Mouse (Mus musculus) thymus, postnatal 10 days (tissue): ENCODE results near the gene Klhl5.
A peak's percentile ranks its signal among the peaks of the same experiment; 100 is the strongest.

Source experiments
- DNase-seq, 2 experiments: peaks; one replicate each; pipeline ENCODE4 v3.0.0; 2021; ENCODE audit warnings: low spot score in 2 of 2

The Klhl5 gene

DNA sequence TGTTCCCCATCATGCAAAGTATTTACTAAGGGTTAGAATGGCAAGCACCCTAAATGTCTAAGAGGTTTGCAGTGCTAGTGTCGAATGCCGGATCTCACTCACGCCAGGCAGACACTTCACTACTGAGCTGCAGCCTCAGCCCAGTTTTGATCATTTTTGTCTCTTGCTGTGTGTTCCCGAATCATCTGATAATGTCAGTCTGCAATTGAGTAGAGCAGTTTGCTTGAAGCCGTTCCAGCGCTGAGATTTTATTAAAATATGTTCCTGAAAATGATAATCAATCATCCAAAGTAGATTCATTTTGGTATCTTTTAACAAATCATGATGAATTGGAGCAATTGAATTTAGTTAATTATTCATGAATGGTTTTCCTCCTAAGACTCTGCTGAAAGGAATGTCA lies 39.4 kb downstream of the Klhl5 start:
- no peak for DNase-seq

DNA sequence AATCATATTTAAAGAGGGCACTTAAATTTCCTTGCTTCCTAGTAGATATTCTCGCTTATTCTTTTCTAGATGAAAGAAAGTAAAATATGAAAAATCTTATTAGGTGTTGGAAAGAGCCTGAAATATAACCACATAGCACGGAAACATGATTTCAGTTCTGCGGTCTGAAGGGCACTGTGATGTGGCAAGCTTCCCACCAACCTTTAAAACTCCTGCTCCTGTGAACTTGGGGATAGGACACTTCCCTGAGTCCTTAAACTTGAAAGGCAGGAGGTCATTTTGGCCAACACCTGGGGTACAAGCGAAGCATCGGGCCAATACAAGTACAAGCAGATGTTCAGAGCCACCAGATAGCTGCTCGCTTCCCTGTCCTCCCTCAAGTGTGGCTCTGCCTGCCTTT lies 42.4 kb downstream of the Klhl5 start:
- no peak for DNase-seq

DNA sequence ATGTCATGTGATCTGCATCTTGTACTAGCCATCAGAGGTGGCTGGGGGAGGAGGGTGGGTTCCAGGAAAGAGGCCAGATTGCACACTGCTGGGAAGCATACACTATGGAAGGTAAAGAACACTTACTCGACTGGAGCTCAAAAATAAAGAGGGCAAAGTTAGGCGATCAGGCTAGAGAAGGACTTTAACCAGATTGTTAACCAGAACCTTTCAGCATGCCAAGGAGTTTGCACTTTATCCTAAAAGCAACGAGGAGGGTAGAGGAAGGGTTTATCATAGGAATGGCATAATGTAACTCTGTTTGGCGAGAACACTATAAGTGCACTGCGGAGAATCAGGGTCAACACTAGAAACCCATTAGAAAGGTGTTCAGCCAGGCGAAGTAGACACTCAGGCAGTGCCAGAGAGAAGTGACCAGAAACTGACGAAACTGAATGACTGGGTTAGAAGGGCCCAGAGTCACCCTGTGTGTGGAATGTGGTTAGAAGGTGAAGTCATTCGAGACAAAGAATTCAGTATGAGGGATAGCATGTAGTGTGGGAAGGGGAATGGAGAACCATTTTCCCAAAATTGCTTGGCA lies 43.1 kb downstream of the Klhl5 start:
- DNase-seq: no peak

DNA sequence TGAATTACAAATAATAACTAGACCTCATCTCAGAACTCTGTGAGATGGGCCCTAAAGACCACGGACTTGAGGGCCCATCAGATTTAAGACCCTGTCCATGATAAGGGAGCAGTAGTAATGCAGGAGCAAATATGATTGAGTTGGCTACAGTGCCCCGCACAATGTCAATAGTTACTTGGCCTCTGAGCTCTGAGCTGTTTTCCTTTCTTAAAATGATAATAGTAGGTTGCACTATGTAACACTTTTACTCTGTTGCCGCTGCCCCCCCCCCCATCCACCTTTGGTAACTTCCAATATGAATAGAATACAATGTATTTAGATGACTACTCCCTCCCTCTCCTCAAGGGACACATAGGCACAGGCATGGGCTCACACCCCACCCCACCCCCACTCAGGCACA lies 43.9 kb downstream of the Klhl5 start:
- DNase-seq: no peak

DNA sequence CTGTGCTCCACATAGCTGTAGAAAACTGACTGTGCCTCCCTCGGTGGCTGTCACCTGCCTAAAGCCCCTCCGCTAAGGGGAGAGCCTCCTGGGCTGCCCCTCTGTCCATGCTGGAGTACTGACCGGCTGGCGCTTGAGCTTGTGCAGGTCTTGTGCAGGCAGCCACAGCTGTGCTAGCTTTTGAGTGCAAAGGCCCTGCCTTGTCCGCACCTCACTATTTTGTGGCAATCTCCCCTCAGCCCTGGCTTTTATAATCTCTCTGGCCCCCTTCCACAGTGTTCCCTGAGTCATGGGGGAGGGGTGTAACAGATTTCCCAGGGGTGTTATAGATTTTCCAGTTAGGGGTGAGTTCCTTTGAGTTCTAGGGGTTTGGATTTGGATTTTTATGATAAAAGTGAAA lies 44.4 kb downstream of the Klhl5 start:
- no peak for DNase-seq

DNA sequence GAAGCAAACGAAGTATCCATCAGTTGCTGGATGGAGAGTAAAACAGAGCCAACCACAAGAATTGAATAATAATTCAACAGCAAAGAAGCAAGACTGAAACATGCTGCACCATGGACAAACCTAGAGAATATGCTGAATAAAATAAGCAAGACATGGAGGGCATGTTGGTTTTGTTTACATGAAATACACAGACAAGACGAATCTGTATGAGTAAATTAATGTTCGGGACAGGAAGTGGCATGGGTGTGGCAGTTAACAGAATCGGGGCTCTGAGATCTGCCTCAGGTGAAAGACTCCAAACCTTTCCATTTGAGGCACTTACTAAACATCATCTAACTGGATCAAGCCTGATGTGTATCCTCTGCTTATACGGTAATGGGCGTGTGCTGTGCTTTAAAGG lies 46.9 kb downstream of the Klhl5 start:
- DNase-seq: no peak

DNA sequence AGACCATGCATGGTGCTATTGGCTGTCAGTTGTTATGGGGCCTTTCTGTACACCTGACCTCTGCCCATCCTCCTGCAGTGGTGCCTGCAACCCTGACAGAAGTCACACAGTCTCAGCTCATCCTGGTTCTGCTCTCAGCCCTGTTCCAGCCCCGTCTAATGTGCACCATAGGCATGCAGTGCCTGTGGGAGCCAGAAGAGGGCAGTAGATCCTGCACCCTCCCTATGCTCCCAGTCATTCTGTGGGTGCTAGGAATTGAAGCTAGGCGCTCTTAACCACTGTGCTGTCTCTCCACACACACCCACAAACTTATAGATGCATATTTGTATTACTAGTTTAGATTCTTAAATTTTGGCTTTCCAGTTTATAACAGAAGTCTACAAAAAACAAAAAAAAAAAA lies 49.5 kb downstream of the Klhl5 start:
- peak; percentile 11 to 48 for DNase-seq

DNA sequence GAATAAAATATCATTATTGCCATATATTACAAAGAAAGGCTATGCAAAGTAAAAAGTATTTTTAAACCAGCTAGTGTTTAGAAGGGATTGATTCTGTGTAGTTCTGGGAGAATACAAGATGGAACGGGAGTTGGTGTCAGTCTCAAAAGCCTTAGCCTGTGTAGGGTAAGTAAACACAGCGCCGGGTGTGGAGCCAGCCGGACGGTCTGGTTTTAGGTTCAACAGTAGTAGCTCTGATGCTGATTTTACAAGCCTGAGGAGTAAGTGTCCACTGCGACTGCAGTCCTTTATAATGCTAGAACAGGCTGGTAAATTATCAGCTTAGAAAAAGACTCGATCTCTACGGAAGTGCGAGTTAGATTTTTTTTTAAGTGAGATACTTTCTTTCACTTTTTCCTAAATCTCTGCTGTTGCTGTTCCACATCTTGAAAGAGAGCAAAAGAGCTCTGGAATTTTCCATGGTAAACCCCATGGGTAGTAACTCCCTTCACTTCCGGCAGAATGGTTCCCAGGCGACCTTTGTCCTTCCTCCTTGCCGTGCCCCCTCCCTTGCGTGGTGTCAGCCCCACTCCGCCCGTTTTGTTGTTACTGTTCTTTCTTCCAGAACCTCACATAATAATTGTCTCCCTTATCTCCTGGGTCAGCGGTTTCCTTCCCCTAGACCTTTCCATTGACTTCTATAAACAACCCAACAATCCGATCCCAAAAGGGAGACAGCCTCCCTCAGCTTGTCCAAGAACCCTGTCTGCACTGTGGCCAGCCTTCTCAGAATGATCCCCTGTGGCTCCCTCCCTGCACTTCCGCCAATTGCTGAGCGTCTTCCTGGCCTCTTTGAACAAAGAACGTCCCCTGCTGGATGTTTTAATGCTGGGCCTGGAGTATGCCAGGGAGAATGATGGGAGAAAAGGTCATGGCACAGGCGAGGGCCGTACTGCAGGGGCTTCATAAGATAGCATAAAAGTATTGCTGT lies 50.4 kb downstream of the Klhl5 start:
- no peak for DNase-seq

DNA sequence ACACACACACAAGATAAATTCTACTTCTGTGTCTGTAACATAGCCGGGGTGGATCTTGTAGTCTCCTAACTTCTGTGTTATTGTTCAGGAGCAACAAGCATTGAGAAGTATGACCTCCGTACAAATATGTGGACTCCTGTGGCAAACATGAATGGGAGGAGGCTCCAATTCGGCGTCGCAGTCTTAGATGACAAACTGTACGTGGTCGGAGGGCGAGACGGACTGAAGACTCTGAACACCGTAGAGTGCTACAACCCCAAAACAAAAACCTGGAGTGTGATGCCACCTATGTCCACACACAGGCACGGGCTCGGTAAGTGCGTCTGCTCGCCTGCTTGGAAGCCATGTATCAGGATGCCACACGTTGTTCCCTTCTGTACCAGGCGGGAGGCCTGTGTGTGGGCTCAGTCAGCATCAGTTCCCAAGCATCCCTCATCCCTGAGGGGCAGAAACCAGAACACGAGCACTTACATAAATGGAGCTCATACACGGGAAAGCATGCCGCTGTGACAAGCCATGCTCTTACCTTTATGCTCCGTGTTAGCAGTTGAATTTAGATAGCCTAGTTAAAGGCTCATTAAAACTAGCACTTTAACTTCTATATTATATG lies 51.5 kb downstream of the Klhl5 start:
- DNase-seq: no peak

DNA sequence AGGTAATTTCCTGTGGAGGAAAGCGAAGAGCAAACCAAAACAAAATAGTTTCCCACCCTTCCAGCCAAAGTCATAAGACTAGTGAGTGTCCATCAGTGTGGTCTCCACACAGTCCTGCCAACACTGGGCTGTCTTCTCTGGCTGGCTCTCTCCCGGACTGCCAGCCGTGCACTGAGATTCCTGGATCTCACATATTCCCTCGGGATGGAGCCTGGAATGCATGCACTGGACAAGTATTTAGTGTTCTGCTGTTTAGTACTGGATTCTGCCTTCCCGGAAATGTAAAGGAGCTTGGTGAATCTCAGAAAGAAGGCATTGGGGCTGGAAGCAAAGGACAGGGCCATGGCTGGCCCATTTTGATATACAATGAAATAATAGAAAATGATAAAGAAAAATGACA lies 55.7 kb downstream of the Klhl5 start:
- DNase-seq: no peak

DNA sequence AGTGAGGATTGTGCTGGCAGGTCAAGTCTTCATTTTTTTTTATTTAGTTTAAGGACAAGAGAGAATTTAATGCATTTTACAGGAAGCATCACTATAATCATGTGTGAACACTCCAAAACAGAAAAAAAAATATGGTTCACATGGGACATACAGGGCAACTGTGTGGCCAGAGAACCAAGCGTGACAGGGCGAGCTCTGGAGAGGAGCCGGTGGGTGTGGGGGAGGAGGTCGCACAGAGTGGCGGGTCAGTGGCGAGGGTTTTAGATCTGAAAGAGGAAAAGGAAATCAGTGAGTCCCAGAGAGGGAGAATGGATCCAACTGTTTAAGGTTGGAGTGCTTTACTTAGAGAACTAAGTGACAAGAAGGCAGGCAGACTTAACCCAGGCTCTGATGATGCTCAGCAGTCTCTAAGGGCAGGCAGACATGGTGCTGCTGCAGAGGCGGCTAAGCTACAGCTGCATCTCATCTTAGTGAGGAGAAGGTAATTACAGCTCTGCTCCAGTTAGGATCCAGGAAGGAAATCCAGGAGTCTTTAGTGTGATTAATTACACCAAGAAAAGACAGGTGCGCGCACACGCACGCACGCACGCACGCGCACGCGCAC lies 56.3 kb downstream of the Klhl5 start:
- no peak for DNase-seq

DNA sequence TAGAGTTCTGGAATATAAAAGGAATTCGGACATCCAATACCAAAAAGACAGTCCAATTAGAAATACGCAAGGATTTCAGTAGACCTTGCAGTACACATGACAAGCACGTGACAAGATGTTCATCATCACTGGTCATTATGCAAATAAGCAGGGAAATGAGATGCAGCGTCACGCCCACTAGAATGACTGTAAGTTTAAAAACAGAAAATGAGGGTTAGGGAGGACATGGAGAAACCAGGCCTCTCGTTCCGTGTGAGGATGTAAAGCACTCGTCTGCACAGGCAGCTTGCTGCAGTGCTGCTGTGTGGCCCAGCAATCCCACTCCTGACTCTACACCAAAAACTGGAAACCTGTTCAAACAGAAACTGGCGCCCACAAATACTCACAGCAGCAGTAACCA lies 62.9 kb downstream of the Klhl5 start:
- DNase-seq: no peak

DNA sequence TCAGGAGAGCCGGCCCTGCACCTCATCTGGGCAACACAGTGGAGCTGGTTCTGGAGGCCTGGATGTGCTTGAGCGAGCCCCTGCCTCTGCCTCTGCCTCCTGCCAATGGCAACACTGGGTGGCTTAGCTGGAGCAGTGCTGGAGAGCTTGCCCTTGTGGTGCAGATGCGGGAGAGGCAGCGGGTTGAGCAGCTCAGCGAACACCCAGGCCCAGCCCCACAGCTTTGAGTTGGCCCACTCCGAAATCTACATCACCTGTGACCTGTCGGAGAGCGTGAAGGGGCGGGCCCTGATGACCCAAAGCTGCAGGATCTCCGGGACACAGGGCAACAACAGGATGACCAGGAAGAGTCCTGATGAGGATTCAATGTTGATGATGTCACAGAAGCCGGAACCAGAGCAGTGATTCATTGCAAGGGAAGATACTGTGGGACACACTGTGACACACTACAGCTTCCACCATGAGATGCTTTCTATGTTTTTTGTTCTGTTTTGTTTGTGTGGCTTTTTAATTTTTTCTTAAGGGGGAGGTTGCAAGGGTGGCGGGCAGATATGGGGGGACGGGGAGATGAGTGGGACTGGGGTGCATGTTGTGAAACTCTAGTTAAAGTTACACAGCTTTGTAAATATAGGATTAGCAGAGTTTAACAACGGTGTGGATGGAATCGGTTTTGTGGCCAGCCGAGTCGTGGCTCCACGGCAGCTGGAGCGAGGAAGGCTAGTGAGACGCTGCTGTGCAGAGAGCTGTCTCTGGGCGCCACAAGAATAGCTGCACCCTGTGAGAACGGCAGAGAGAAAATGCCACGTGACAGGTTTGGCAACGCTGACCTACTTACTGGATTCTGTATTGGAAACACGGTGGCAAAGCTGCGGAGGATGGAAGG lies 67.9 kb downstream of the Klhl5 start:
- no peak for DNase-seq

DNA sequence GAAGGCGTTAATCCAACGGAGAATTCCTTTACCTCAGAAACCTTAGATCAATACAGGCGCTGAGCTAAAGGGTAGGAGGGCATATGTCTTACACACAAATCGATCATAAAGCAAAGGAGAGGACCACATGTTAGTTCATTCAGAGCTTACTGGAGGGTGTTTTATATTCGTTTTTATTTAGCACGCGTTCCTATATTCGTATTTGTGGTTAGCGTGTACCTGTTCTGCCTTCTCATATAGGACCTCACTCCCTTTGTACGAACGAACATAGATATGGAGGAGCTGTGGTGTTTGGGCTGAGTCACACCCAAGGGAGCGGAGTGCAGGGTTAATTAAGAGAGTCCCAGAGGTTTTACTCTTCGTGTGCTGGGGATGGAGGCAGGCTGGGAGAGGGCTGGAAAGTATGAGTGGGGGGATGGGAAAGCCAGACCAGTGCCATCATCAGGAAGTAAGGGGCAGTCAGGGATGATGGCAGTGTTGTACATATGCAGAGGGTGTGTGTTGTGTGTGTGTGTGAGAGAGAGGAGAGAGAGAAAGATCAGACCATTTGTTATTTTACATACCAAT lies 68.7 kb downstream of the Klhl5 start:
- no peak for DNase-seq

DNA sequence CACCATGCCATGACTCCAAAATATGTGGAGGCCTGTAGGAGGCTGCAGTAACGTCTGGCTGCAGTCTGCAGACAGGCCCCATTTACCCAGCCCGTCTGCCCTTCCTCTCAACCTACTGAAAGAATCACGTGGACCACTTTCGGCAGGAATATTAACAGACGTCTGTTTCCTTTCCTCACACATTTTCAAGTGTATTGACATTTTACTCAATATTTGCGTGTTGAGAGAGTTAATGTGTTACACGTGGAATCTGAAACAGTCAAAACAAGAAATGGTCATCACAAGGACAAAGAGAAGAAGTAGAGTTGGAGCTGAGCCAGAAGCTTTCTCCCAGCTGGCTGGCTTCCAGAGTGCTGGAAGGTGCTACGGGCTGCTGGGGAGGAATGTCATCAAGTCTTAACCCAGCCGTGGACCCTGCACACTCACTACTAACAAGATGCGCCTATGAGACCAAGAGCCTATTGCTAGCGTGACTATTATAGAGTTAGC lies 69.7 kb downstream of the Klhl5 start:
- no peak for DNase-seq

DNA sequence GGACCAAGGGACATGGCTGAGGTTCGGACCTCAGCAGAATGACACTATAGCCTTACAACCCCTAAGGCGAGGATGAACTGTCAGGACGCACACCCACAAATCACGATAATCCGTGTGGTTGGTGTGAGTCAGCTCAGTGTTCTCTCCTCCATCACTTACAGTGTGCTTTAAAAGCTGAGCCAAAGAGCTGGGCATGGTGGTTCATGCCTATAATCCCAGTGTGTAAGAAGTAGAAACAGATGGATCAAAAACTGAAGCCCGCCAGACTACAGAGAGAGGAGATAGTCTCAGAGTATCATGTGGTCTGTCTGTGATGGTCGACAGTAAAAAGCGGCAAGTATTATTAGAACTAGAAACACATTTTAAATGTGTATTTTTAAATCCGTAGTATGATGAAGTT lies 71.1 kb downstream of the Klhl5 start:
- no peak for DNase-seq

DNA sequence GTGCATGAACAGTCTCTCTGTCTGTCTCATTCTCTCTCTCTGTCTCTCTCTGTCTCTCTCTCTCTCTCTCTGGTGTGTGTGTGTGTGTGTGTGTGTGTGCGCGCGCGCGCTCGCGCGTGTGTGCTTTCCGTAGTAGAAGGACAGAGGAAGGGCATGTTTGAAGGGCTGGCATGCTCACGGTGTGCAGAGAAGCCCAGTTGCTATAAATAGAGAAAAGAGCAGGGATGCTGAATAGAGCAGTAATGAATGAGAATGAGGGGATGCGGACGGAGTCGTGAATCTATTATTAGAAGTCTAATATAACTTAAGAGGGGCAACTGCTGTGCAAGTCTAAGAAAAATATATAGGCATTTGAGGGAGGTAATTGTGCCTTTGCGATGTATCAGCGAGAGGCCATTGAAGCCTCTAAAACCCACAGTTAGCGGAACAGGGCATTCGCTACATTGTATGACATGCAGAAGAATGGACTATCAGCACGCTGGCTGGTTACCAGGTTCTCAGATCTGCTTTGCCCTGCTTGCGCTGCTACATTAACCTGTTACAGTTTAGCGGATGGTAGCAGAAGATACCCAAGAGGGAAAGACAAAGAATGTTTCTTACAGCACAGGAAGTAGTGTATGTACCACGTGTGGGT lies 73.9 kb downstream of the Klhl5 start:
- DNase-seq: no peak

DNA sequence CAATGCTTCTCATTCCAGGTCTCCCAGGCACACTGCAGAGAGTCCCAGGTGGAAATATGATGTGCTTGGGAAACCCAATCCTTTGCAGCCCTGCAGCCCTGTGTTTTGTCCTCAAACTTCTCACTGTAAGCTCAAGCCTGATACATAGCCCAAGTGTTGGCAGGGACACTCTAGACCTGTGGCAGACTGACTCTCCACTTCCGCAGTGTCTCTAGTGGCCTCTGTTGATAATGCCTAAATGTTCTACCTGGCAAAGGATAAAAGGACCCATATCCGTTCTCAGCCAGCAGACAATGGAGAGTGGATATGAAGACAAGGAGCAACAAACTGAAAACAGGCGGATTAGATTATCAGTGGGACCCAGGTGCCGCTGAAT lies 74.4 kb downstream of the Klhl5 start:
- DNase-seq: no peak

DNA sequence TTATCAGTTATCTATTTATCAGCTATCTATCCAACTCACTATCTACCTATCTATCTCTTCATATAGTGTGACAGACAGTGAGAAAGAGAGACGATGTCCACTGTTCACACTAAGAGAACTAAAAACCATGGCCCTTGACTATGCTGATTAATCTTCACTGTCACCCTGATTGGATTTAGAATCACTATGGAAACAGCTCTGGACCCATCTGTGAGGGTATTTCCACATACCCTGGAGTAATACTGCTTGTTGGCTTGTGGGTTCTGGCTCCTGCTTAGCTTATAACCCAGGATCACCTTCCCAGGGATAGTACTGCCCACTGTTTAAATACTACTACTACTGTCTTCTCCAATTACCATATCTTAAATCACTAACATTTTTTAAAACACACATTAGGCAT lies 74.9 kb downstream of the Klhl5 start:
- no peak for DNase-seq

DNA sequence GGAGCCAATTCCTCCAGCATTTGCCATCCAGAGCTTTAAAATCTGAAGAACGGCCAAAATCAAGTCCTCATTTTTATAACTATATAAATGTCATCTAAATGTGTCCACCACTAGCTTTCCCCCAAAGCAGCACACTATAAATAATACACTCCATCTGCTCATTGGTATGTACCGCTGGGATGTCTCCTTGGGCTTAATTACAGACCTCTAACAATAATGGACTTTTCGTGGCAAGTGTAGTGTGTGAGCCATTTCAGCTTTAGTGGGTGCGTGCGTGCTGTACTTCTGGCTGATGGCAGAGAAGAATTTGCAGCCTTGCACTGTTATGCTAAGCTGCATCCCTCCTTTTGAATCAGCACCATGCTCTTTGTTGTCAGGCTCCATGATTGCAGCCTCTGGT lies 84.3 kb downstream of the Klhl5 start:
- DNase-seq: no peak

DNA sequence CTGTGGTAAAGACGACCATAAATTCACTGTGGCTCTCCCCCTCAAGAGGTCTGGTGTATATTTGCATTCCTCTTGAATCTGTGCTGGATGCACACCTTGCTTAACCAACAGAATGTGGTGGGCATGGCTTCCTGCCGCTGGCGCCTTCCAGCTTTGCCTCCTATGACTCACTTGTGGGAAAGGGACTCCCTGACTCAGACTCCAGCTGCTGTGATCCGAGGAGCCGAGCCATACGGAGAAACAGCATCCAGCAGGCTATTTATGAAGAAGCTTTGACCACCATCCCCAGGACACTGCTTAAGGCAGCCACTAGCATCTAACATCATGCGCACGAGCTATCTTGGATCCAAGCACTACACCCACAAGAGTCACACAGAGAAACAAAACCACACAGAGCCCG lies 87.1 kb downstream of the Klhl5 start:
- DNase-seq: no peak
